Mouse (Mus musculus) hindbrain, embryonic 14.5 days (tissue): ENCODE data around the gene 1700056E22Rik. TPM values are rescaled to one million over a fixed set of nuclear protein-coding genes. Genes with fewer than 3 reads are reported as not detected.

Experiments
- ATAC-seq: fragments of 200-750 bp; cut with Nextera tagmentation; 2 replicates; pipeline ENCODE4 v1.8.0; 2017; ENCODE audit warnings: moderate number of reproducible peaks, mild to moderate bottlenecking, moderate TSS enrichment, moderate library complexity; ENCODE audit not compliant: low FRiP score
- DNase-seq: peaks from one replicate; pipeline ENCODE4 v3.0.0-alpha.2; 2015; ENCODE audit warnings: low spot score
- H3K27ac ChIP-seq: fragments of 300-500 bp; sonication (generic); 2 replicates; pipeline ENCODE4 v1.5.1; 2014; ENCODE audit warnings: mild to moderate bottlenecking, moderate library complexity
- H3K27me3 ChIP-seq: fragments of 300-500 bp; sonication (generic); 2 replicates; pipeline ENCODE4 v1.6.1; 2014; ENCODE audit warnings: mild to moderate bottlenecking, low read length, mixed read lengths; ENCODE audit not compliant: control insufficient read depth, insufficient read depth
- H3K36me3 ChIP-seq: fragments of 300-500 bp; sonication (generic); replicated peaks from 2 replicates; pipeline ENCODE4 v1.6.1; 2014; ENCODE audit not compliant: control insufficient read depth, insufficient read depth
- H3K4me1 ChIP-seq: fragments of 300-500 bp; sonication (generic); replicated peaks from 2 replicates; pipeline ENCODE4 v1.6.1; 2014; ENCODE audit warnings: antibody characterized with exemption, low read length, mixed read lengths; ENCODE audit not compliant: control insufficient read depth, insufficient read depth
- H3K4me2 ChIP-seq: fragments of 300-500 bp; sonication (generic); replicated peaks from 2 replicates; pipeline ENCODE4 v1.6.1; 2014; ENCODE audit warnings: mild to moderate bottlenecking, moderate library complexity
- H3K4me3 ChIP-seq: fragments of 300-500 bp; sonication (generic); replicated peaks from 2 replicates; pipeline ENCODE4 v1.5.1; 2014; ENCODE audit warnings: mild to moderate bottlenecking, low read length
- H3K9ac ChIP-seq: fragments of 300-500 bp; sonication (generic); 2 replicates; pipeline ENCODE4 v1.6.1; 2014
- H3K9me3 ChIP-seq: fragments of 300-500 bp; sonication (generic); 2 replicates; pipeline ENCODE4 v1.6.1; 2016; ENCODE audit warnings: low read length; ENCODE audit not compliant: control insufficient read depth
- WGBS: fragments of 180-500 bp; shearing (Covaris S2); extraction: QIAGEN DNeasy Blood & Tissue Kit; methylation state at CpG from one replicate; pipeline ENCODE4 v1.1.7; 2014; 5-methylcytosine and 5-hydroxymethylcytosine counted together
- polyA plus RNA-seq: library from polyadenylated mRNA; unstranded; fragments of >200 nt; fragmentation: Nextera tagmentation; extraction: Ambion mirVana; gene quantifications from 2 replicates; pipeline ENCODE4 v1.2.1, GENCODE M21; 2014

Gene 1700056E22Rik
- polyA plus RNA-seq, 1 experiment from 2014 or later: 0.75 TPM

GRCm38 (mm10) chr1:184065589-184066361 lies 31.7 kb upstream of the 1700056E22Rik start:
- Histone ChIP-seq H3K9ac (no peak overlapping the region), H3K9me3 (no peaks in the 10 kb centered on the region), H3K27ac (peak overlapping the region; percentile 33; the same call in 1 of the 2 replicates), H3K27me3 (no peaks in the 10 kb centered on the region), H3K36me3 (no peaks in the 10 kb centered on the region), H3K4me1 (peaks cover 7% of the 10 kb centered on the region; the same call in 1 of the 2 replicates), H3K4me3 (no peak overlapping the region), H3K4me2 (no peak overlapping the region)
- DNase-seq: peak; percentile 50
- peak; percentile 78 for ATAC-seq
- WGBS: 51% methylated on average over 13 of the region's 13 CpGs

- no peaks in the 10 kb centered on the region for H3K36me3 ChIP-seq
- H3K9me3 ChIP-seq: no peaks in the 10 kb centered on the region
- H3K27me3 ChIP-seq: no peaks in the 10 kb centered on the region
- no peak for ATAC-seq
- H3K9ac ChIP-seq: no peak overlapping the region
- WGBS: 84% methylated on average over 7 of the region's 7 CpGs
- no peak overlapping the region for H3K27ac ChIP-seq
- H3K4me1 ChIP-seq: peaks cover 7% of the 10 kb centered on the region; the same call in 1 of the 2 replicates
- no peak overlapping the region for H3K4me2 ChIP-seq
- no peak for DNase-seq
- H3K4me3 ChIP-seq: no peak overlapping the region
Observed at GRCm38 (mm10) chr1:184064306-184064705, 30.2 kb upstream of the 1700056E22Rik start.

- ATAC-seq (no peak), DNase-seq (no peak)
- H3K27ac ChIP-seq: no peak overlapping the region
- no peaks in the 10 kb centered on the region for H3K36me3 ChIP-seq
- H3K9ac ChIP-seq: no peak overlapping the region
- H3K4me2 ChIP-seq: no peak overlapping the region
- 81% methylated on average over 1 of the region's 1 CpGs for WGBS
- H3K27me3 ChIP-seq: no peaks in the 10 kb centered on the region
- peaks cover 7% of the 10 kb centered on the region; the same call in 1 of the 2 replicates for H3K4me1 ChIP-seq
- H3K9me3 ChIP-seq: no peaks in the 10 kb centered on the region
- H3K4me3 ChIP-seq: no peak overlapping the region
Observed at GRCm38 (mm10) chr1:184061901-184062300, 27.8 kb upstream of the 1700056E22Rik start.

GRCm38 (mm10) chr1:184060828-184061734 lies 27.0 kb upstream of the 1700056E22Rik start:
- no peak overlapping the region for H3K4me2 ChIP-seq
- no peak overlapping the region for H3K9ac ChIP-seq
- H3K4me1 ChIP-seq: peaks cover 5% of the 10 kb centered on the region; the same call in 1 of the 2 replicates
- DNase-seq: no peak
- no peak for ATAC-seq
- no peaks in the 10 kb centered on the region for H3K27me3 ChIP-seq
- H3K36me3 ChIP-seq: no peaks in the 10 kb centered on the region
- no peaks in the 10 kb centered on the region for H3K9me3 ChIP-seq
- H3K4me3 ChIP-seq: no peak overlapping the region
- no peak overlapping the region for H3K27ac ChIP-seq
- WGBS: 77% methylated on average over 4 of the region's 4 CpGs

GRCm38 (mm10) chr1:184060381-184060780 lies 26.3 kb upstream of the 1700056E22Rik start:
- ATAC-seq (no peak), DNase-seq (no peak)
- no peak overlapping the region for H3K27ac ChIP-seq
- H3K4me2 ChIP-seq: no peak overlapping the region
- WGBS: 84% methylated on average over 9 of the region's 9 CpGs
- no peak overlapping the region for H3K4me3 ChIP-seq
- no peaks in the 10 kb centered on the region for H3K36me3 ChIP-seq
- no peak overlapping the region for H3K9ac ChIP-seq
- H3K9me3 ChIP-seq: no peaks in the 10 kb centered on the region
- H3K4me1 ChIP-seq: no peaks in the 10 kb centered on the region
- H3K27me3 ChIP-seq: no peaks in the 10 kb centered on the region

- Histone ChIP-seq H3K4me1 (no peaks in the 10 kb centered on the region), H3K36me3 (no peaks in the 10 kb centered on the region), H3K4me3 (no peak overlapping the region), H3K4me2 (no peak overlapping the region), H3K9ac (no peak overlapping the region), H3K9me3 (no peaks in the 10 kb centered on the region), H3K27ac (no peak overlapping the region), H3K27me3 (no peaks in the 10 kb centered on the region)
- 93% methylated on average over 3 of the region's 3 CpGs for WGBS
- ATAC-seq (no peak), DNase-seq (no peak)
Observed at GRCm38 (mm10) chr1:184059814-184060213, 25.7 kb upstream of the 1700056E22Rik start.

- H3K4me3 ChIP-seq: no peak overlapping the region
- no peak overlapping the region for H3K4me2 ChIP-seq
- ATAC-seq: no peak
- H3K4me1 ChIP-seq: no peaks in the 10 kb centered on the region
- no peak for DNase-seq
- H3K9me3 ChIP-seq: no peaks in the 10 kb centered on the region
- H3K27me3 ChIP-seq: no peaks in the 10 kb centered on the region
- no peak overlapping the region for H3K27ac ChIP-seq
- no peaks in the 10 kb centered on the region for H3K36me3 ChIP-seq
- no peak overlapping the region for H3K9ac ChIP-seq
- WGBS: 87% methylated on average over 8 of the region's 8 CpGs
Observed at GRCm38 (mm10) chr1:184058206-184058605, 24.1 kb upstream of the 1700056E22Rik start.

GRCm38 (mm10) chr1:184054176-184054575 lies 20.1 kb upstream of the 1700056E22Rik start:
- ATAC-seq: no peak
- Histone ChIP-seq H3K36me3 (no peaks in the 10 kb centered on the region), H3K9me3 (no peaks in the 10 kb centered on the region), H3K4me1 (no peaks in the 10 kb centered on the region), H3K4me2 (no peak overlapping the region), H3K27me3 (no peaks in the 10 kb centered on the region), H3K4me3 (no peak overlapping the region), H3K27ac (no peak overlapping the region), H3K9ac (no peak overlapping the region)
- WGBS: 89% methylated on average over 2 of the region's 2 CpGs
- no peak for DNase-seq

- no peak for DNase-seq
- no peaks in the 10 kb centered on the region for H3K4me1 ChIP-seq
- 88% methylated on average over 4 of the region's 4 CpGs for WGBS
- H3K4me2 ChIP-seq: no peak overlapping the region
- no peak overlapping the region for H3K9ac ChIP-seq
- H3K36me3 ChIP-seq: no peaks in the 10 kb centered on the region
- H3K9me3 ChIP-seq: no peaks in the 10 kb centered on the region
- ATAC-seq: no peak
- no peak overlapping the region for H3K27ac ChIP-seq
- no peak overlapping the region for H3K4me3 ChIP-seq
- H3K27me3 ChIP-seq: no peaks in the 10 kb centered on the region
Observed at GRCm38 (mm10) chr1:184053711-184054110, 19.6 kb upstream of the 1700056E22Rik start.
